Mouse (Mus musculus) small intestine, adult 2 months (tissue): Measurements from ENCODE around the gene Syn2. TPM values are rescaled to one million over a fixed set of nuclear protein-coding genes. Genes with fewer than 3 reads are reported as not detected.

Experiments used
- H3K27ac ChIP-seq: fragments of 200-500 bp; 2 replicates; pipeline ENCODE4 v1.5.1; 2012; ENCODE audit warnings: low read depth, low read length, control low read depth, inconsistent platforms; ENCODE audit not compliant: insufficient read depth
- H3K27me3 ChIP-seq: fragments of 200-500 bp; 2 replicates; pipeline ENCODE4 v1.6.1; 2012; ENCODE audit warnings: mild to moderate bottlenecking, moderate library complexity, low read length, inconsistent platforms; ENCODE audit not compliant: control insufficient read depth, insufficient read depth
- H3K36me3 ChIP-seq: fragments of 200-500 bp; 2 replicates; pipeline ENCODE4 v1.6.1; 2012; ENCODE audit warnings: mild to moderate bottlenecking, low read length, control low read depth, inconsistent platforms; ENCODE audit not compliant: control insufficient read depth, insufficient read depth
- H3K4me1 ChIP-seq: fragments of 200-500 bp; 2 replicates; pipeline ENCODE4 v1.6.1; 2012; ENCODE audit warnings: low read length, inconsistent platforms, mixed read lengths; ENCODE audit not compliant: control insufficient read depth, insufficient read depth, insufficient read length
- H3K4me3 ChIP-seq: fragments of 200-500 bp; 2 replicates; pipeline ENCODE4 v1.5.1; 2012; ENCODE audit warnings: low read depth, mild to moderate bottlenecking, control low read depth, inconsistent platforms, low read length, moderate library complexity
- CTCF ChIP-seq: fragments of 200-500 bp; IDR thresholded peaks from 2 replicates; pipeline ENCODE4 v1.5.1; 2012; ENCODE audit warnings: low read depth, mild to moderate bottlenecking, control low read depth, inconsistent platforms, low read length, moderate library complexity, mixed read lengths; ENCODE audit not compliant: insufficient replicate concordance, insufficient read length; ENCODE audit errors: extremely low read depth
- POLR2A ChIP-seq: fragments of 200-500 bp; IDR thresholded peaks from 2 replicates; pipeline ENCODE4 v1.6.1; 2012; ENCODE audit warnings: low read depth, mild to moderate bottlenecking, control low read depth, inconsistent platforms, low read length, moderate library complexity
- WGBS: fragments of 180-500 bp; shearing (Covaris S2); methylation state at CpG from one replicate; pipeline ENCODE4 v1.1.7; 2018; 5-methylcytosine and 5-hydroxymethylcytosine counted together
- polyA plus RNA-seq: library from polyadenylated mRNA; depleted of rRNA; stranded (reverse); fragments of >200 nt; gene quantifications from 2 replicates; pipeline ENCODE4 v1.2.3, GENCODE M21; 2012; rRNA removed

Gene Syn2
- polyA plus RNA-seq, 1 experiment = 4.1 TPM

DNA sequence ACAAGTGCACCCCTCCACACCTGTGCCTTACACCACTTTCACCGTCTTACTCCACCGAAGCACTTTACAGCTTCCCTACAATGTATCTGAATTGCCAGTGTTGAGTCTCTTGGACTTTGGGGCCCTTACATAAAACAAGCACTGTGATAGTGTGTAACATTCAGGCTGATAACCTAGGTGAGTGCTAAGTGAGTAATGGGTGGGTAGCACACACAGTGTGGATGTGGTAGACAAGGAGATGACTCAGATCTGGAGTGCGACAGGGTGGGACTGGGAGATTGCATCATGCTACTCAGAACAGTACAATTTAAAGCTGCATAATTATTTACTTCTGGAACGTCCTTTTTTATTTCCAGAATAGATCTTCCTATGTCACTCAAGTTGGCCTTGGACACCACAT lies 181.1 kb downstream of the Syn2 start:
- Histone ChIP-seq H3K4me1 (peaks cover 9% of the 10 kb centered on the region; the same call in 1 of the 2 replicates), H3K27me3 (no peaks in the 10 kb centered on the region), H3K36me3 (no peaks in the 10 kb centered on the region), H3K27ac (no peak overlapping the region), H3K4me3 (no peak overlapping the region)
- 27% methylated on average over 4 of the region's 4 CpGs for WGBS
- TF ChIP-seq POLR2A (no peak), CTCF (no peak)

- Histone ChIP-seq H3K27ac (no peak overlapping the region), H3K4me1 (peaks cover 9% of the 10 kb centered on the region; the same call in 1 of the 2 replicates), H3K4me3 (no peak overlapping the region), H3K27me3 (no peaks in the 10 kb centered on the region), H3K36me3 (no peaks in the 10 kb centered on the region)
- TF ChIP-seq CTCF = no peak
- no peak for TF ChIP-seq POLR2A
- WGBS = 68% methylated on average over 11 of the region's 11 CpGs
Observed at GRCm38 (mm10) chr6:115316811-115317221, 182.1 kb downstream of the Syn2 start.

- Histone ChIP-seq H3K27me3 (no peaks in the 10 kb centered on the region), H3K36me3 (no peaks in the 10 kb centered on the region), H3K27ac (no peak overlapping the region), H3K4me3 (no peak overlapping the region), H3K4me1 (peaks cover 2% of the 10 kb centered on the region; the same call in 1 of the 2 replicates)
- WGBS = 63% methylated on average over 6 of the region's 6 CpGs
- no peak for TF ChIP-seq POLR2A
- TF ChIP-seq CTCF = no peak
Observed at GRCm38 (mm10) chr6:115318811-115319210, 184.1 kb downstream of the Syn2 start.

- H3K4me3 ChIP-seq = no peak overlapping the region
- H3K27me3 ChIP-seq = no peaks in the 10 kb centered on the region
- H3K4me1 ChIP-seq = no peaks in the 10 kb centered on the region
- no peaks in the 10 kb centered on the region for H3K36me3 ChIP-seq
- no peak overlapping the region for H3K27ac ChIP-seq
- TF ChIP-seq POLR2A (no peak), CTCF (no peak)
- whole genome bisulfite sequencing = 91% methylated on average over 4 of the region's 4 CpGs
Observed at GRCm38 (mm10) chr6:115319686-115320085, 185.0 kb downstream of the Syn2 start.

DNA sequence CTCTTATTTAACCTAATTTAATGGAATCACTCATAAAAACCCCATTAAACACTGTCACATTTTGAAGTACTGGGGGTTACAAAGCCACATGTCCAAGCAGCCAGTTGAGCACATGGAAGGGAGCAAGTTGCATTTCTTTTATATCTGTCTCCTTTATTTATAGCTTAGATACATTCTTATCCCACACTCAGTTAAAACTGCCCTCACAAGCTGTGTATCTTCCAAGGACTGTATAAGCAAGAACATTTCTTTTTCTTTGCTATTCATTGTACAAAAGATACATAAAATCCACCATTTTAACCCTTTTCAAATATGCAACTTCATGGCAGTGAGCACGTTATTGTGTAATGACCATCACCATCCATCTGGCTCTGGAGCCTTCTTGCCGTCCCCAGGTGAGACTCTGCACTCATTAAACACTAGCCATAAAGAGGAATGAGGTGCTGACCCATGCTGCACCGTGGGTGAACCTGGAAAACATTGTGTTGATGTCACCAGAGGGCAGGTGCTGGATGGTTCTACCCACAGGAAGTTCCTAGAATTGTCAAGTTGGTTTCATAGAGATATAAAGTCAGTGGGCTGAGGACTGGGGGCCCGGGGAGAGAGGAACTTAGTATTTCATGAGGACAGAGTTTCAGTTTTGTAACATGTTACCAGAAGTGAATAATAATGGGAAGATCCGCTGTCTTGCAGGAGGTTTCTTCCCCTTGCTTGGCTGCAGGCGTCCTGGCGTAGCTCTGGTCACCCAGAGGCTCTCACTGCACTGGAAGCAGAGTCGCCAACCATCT lies 186.4 kb downstream of the Syn2 start:
- H3K27ac ChIP-seq = no peak overlapping the region
- H3K4me1 ChIP-seq = no peaks in the 10 kb centered on the region
- no peak overlapping the region for H3K4me3 ChIP-seq
- TF ChIP-seq POLR2A (no peak), CTCF (no peak)
- no peaks in the 10 kb centered on the region for H3K27me3 ChIP-seq
- 71% methylated on average over 8 of the region's 8 CpGs for WGBS
- H3K36me3 ChIP-seq = no peaks in the 10 kb centered on the region

DNA sequence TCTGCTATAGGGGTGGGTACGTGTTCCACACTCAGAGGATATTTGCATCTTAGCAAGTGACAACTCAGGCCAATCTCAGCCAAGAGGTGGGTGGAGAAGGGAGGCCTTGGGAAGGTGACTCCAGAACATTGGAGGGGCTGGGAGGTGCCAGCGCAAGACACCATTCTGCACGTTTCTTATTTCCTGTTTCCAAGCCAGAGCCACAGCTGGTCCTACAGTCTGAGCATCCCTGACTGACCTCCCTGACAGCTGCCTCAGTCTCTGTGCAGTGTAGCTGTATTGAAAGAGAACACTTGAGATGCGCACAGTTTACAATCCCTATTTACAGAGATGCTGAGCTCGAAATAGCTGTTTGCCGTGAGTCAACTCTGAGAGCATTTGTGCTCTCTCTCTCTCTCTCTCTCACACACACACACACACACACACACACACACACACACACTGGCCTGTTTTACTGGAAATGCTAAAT lies 187.2 kb downstream of the Syn2 start:
- no peaks in the 10 kb centered on the region for H3K27me3 ChIP-seq
- TF ChIP-seq POLR2A (no peak), CTCF (no peak)
- WGBS = 63% methylated on average over 6 of the region's 6 CpGs
- H3K4me1 ChIP-seq = no peaks in the 10 kb centered on the region
- no peak overlapping the region for H3K4me3 ChIP-seq
- H3K36me3 ChIP-seq = no peaks in the 10 kb centered on the region
- no peak overlapping the region for H3K27ac ChIP-seq

GRCm38 (mm10) chr6:115322956-115323355 lies 188.3 kb downstream of the Syn2 start:
- Histone ChIP-seq H3K4me3 (no peak overlapping the region), H3K27ac (no peak overlapping the region), H3K4me1 (no peaks in the 10 kb centered on the region), H3K36me3 (no peaks in the 10 kb centered on the region), H3K27me3 (no peaks in the 10 kb centered on the region)
- 96% methylated on average over 5 of the region's 5 CpGs for WGBS
- TF ChIP-seq CTCF = no peak
- no peak for TF ChIP-seq POLR2A

DNA sequence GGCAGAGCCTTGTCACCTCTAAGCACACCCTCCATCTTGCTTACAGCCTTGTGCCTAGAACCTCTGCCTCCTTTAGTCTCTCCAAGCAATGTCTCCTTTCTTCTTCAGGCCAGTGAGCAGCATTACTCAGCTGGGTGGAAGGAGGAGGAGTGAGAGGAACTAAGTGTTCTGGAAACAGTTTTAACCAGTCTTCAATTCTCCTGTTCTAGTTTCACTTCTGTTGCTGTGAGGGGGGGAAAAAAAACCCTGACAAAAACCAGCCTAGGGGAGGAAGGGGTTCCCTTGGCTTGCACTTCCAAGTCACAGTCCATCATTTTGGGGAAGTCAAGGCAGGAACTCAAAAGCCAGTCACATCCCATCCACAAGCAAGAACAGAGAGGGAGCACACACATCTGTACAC lies 196.3 kb downstream of the Syn2 start:
- no peaks in the 10 kb centered on the region for H3K4me1 ChIP-seq
- TF ChIP-seq POLR2A (no peak), CTCF (no peak)
- H3K36me3 ChIP-seq = no peaks in the 10 kb centered on the region
- H3K27me3 ChIP-seq = no peaks in the 10 kb centered on the region
- H3K27ac ChIP-seq = no peak overlapping the region
- no peak overlapping the region for H3K4me3 ChIP-seq

Other genes with a start within 250 kb of the Syn2 start
- gene Vgll4, start 164.9 kb upstream of the Syn2 start, polyA plus RNA-seq = 35.8 and 48.1 TPM in 2 replicates
- 21.0 and 31.8 TPM in 2 replicates for gene Tamm41, start 97.0 kb upstream of the Syn2 start, polyA plus RNA-seq
- not detected in 2 replicates for gene Gm17482, start 92.4 kb downstream of the Syn2 start, polyA plus RNA-seq
- 0.09 and 0.36 TPM in 2 replicates for gene Timp4, start 117.3 kb downstream of the Syn2 start, polyA plus RNA-seq
- 5.2 and 10.9 TPM in 2 replicates for gene Pparg, start 226.0 kb downstream of the Syn2 start, polyA plus RNA-seq